In the genomic region with DNA sequence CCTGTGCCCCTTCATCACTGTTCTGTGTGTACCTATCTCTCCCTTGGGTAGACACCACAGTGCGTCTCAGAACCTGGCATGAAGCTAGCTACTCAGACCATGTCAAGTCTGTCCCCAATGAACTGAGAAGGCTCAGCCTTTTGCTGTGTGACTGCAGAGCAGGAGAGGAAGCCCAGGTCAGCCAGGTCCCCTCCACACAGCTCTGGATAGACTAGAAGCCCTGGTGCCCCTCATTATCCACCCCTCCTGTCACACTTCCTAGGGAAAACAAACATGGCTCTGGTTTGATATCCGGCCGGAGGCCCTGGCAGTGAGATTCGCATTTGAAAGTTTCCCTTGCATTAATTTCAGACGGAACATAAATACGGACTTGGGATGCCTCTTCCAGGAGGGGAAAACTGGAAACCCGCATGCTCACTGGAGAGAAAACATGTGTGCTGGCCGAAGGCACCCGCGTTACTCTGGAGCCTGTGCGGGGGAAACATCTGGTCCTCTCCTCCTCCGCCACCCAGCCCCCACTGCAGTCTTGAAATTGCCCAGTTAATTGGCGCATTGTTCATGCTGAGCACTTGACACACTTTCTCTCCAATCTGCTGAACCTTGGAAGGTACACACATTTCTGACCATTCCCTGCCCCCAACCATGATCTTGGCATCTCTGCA, we compare ENCODE assay signal across 10 mouse cellular contexts.
A peak's percentile ranks its signal among the peaks of the same experiment; 100 is the strongest.
DNase-seq lines count a peak whose midpoint lies in the region; ATAC-seq and TF ChIP-seq lines count a peak whose summit lies in the region.
"Had no signal": no experiment of that assay in that cellular context is flagged by ENCODE, and none has a peak within 500 bp of the region (broad histone marks: within the 10 kb centered on the region; RNA-seq: fewer than 3 reads in every experiment).

No protein-coding gene starts in this region.

- intact Hi-C loops in heart, postnatal 25 days (cut with DNase I): loop anchor here (5.0 kb wide), 1 partner anchor 56 kb away; no protein-coding TSS in a partner anchor

- no peak overlapping the region for H3K4me2 ChIP-seq in heart, embryonic 15.5 days
- H3K4me2 ChIP-seq in neural tube, embryonic 15.5 days: no peak overlapping the region
- H3K4me2 ChIP-seq in stomach, postnatal 0 days (replicated peaks; ENCODE audit: low read depth): no peak overlapping the region
- H3K4me2 ChIP-seq: liver, embryonic 15.5 days had no signal

- 58% methylated on average over 13 of the region's 13 CpGs for WGBS in heart, embryonic 15.5 days
- 70% methylated on average over 13 of the region's 13 CpGs for WGBS in neural tube, embryonic 15.5 days
- WGBS in stomach, postnatal 0 days: 53% methylated on average over 13 of the region's 13 CpGs

- TF ChIP-seq CTCF in stomach, postnatal 0 days (IDR thresholded peaks at IDR 0.05; ENCODE audit: low read depth): no peak

- ATAC-seq in heart, embryonic 15.5 days (replicated peaks; ENCODE audit: insufficient number of reproducible peaks, insufficient read depth, low FRiP score, low read depth): peak; percentile 65
- no peak for ATAC-seq in neural tube, embryonic 15.5 days (ENCODE audit: low FRiP score)
- ATAC-seq in stomach, postnatal 0 days (ENCODE audit: low FRiP score, low TSS enrichment): no peak
- no peak for ATAC-seq in activated CD4-positive, CD25-positive, alpha-beta regulatory T cell, adult 4 months

- peaks cover 17% of the 10 kb centered on the region for H3K4me1 ChIP-seq in heart, embryonic 15.5 days (replicated peaks)
- H3K4me1 ChIP-seq in neural tube, embryonic 15.5 days: no peaks in the 10 kb centered on the region
- H3K4me1 ChIP-seq in stomach, postnatal 0 days (replicated peaks; ENCODE audit: control insufficient read depth, insufficient read depth): peaks cover 3% of the 10 kb centered on the region; the same call in 1 of the 2 replicates
- H3K4me1 ChIP-seq: liver, embryonic 15.5 days had no signal

- no peak for TF ChIP-seq EP300 in stomach, postnatal 0 days (optimal IDR thresholded peaks at IDR 0.05)

- no peaks in the 10 kb centered on the region for H3K9me3 ChIP-seq in heart, embryonic 15.5 days (replicated peaks)
- no peaks in the 10 kb centered on the region for H3K9me3 ChIP-seq in neural tube, embryonic 15.5 days (replicated peaks)
- H3K9me3 ChIP-seq in stomach, postnatal 0 days (ENCODE audit: control insufficient read depth, low read length): no peaks in the 10 kb centered on the region
- H3K9me3 ChIP-seq: liver, embryonic 15.5 days had no signal

- H3K27ac ChIP-seq in heart, embryonic 15.5 days: peak overlapping the region; percentile 39
- no peak overlapping the region; the same call in 1 of the 2 replicates for H3K27ac ChIP-seq in neural tube, embryonic 15.5 days (replicated peaks)
- no peak overlapping the region for H3K27ac ChIP-seq in stomach, postnatal 0 days (replicated peaks)
- H3K27ac ChIP-seq: liver, embryonic 15.5 days had no signal

- no peaks in the 10 kb centered on the region for H3K36me3 ChIP-seq in heart, embryonic 15.5 days
- H3K36me3 ChIP-seq in neural tube, embryonic 15.5 days: no peaks in the 10 kb centered on the region
- no peaks in the 10 kb centered on the region for H3K36me3 ChIP-seq in stomach, postnatal 0 days (ENCODE audit: control insufficient read depth, insufficient read depth, low read length)
- H3K36me3 ChIP-seq: liver, embryonic 15.5 days had no signal

- DNase-seq in heart, postnatal 25 days (ENCODE audit: low spot score): no peak
- DNase-seq in neural tube, embryonic 10.5 days (ENCODE audit: extremely low spot score, low spot score): peak; percentile 30
- DNase-seq in heart, postnatal 4 days: peak; percentile 37
- no peak for DNase-seq in stomach, postnatal 0 days (ENCODE audit: low spot score)
- DNase-seq: kidney, adult 9 months; thymus, postnatal 4 days had no signal

- H3K9ac ChIP-seq in heart, embryonic 15.5 days: no peak overlapping the region
- no peak overlapping the region for H3K9ac ChIP-seq in neural tube, embryonic 15.5 days (replicated peaks)
- H3K9ac ChIP-seq in stomach, postnatal 0 days (ENCODE audit: low read length): no peak overlapping the region
- H3K9ac ChIP-seq: liver, embryonic 15.5 days had no signal

- peaks cover 56% of the 10 kb centered on the region for H3K27me3 ChIP-seq in heart, embryonic 15.5 days
- H3K27me3 ChIP-seq in neural tube, embryonic 15.5 days (replicated peaks): no peaks in the 10 kb centered on the region
- no peaks in the 10 kb centered on the region for H3K27me3 ChIP-seq in stomach, postnatal 0 days (ENCODE audit: control insufficient read depth, insufficient read depth, low read length)
- H3K27me3 ChIP-seq: liver, embryonic 15.5 days had no signal

- no peak overlapping the region for H3K4me3 ChIP-seq in heart, embryonic 15.5 days
- no peak overlapping the region for H3K4me3 ChIP-seq in neural tube, embryonic 15.5 days (replicated peaks)
- H3K4me3 ChIP-seq in stomach, postnatal 0 days (ENCODE audit: low read depth, low read length): no peak overlapping the region
- H3K4me3 ChIP-seq: liver, embryonic 15.5 days had no signal

Comparison
In these comparisons a context has a peak if more than half of its experiments do, and no peak if none do; other contexts are left out.
1. DNase-seq: peak in neural tube, embryonic 10.5 days (single experiment) and heart, postnatal 4 days (single experiment); none in heart, postnatal 25 days (single experiment) and stomach, postnatal 0 days (single experiment).